Mouse (Mus musculus): ENCODE results near the gene Ints14. TPM values are rescaled to one million over a fixed set of nuclear protein-coding genes. Genes with fewer than 3 reads are reported as not detected.

Gene Ints14
- total and polyA plus RNA-seq, 3 experiments: 30.1 to 58.2 (median 52.9) TPM

DNA sequence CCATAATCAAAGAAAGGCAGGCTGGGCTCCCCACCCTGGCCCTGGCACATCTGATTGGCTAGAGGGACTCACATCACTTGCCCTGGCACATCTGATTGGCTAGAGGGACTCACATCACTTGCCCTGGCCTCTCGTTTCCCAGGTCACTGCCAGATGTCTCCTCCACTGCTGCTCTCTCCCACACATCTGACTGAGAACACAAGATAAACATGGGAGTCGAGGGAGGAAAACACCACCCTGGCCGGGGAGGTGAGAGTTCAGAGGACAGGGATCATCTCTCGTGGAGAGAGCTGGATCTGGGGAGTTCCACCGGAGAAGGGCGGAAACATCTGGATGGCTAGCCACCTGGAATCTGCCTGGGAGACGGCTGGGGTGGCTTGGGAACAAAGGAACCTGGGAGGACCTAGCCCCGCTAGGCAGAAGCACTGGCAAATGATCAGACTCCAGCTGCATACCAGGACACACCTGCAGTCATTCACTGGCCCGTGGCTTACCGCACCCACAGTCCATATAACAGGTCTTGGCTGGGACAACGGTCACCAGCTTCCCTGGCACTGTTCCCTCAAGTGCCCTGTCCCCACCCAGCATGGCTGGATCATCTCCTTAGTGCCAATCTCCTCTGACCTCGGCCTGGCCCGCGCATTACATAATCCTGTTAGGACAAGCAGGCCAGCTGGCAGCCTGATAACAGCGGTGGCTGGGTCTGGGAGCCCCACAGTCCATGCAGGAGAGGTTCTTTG, 26.5 kb upstream of the Ints14 start:
- Histone ChIP-seq H3K79me2 (replicated peaks; ENCODE audit: control insufficient read depth, extremely low read depth, insufficient read depth, poor library complexity, severe bottlenecking) (no peaks in the 10 kb centered on the region), H3K36me3 (replicated peaks in 1 of 2; ENCODE audit: control insufficient read depth in 1 of 2, insufficient read depth in 1 of 2, low read length in 1 of 2) (no peaks in the 10 kb centered on the region), H3K27me3 (replicated peaks) (peaks cover 2% of the 10 kb centered on the region), H3K9me3 (replicated peaks; ENCODE audit: low read length) (no peaks in the 10 kb centered on the region), H3K27ac (ENCODE audit: insufficient read depth, low read depth) (no peak overlapping the region), H3K9ac (ENCODE audit: insufficient read depth, low read depth) (no peak overlapping the region), H3K4me1 (ENCODE audit: control insufficient read depth in 1 of 2, insufficient read depth in 2 of 2) (peaks cover 5 to 14% of the 10 kb centered on the region in 2 experiments; a peak in 3 of 4 replicates), H3K4me3 (replicated peaks in 1 of 3; ENCODE audit: low read depth in 2 of 3, low read length in 2 of 3, poor library complexity in 1 of 3) (no peak overlapping the region), H3K4me2 (ENCODE audit: insufficient read depth, low read depth, poor library complexity, severe bottlenecking) (no peak overlapping the region)
- dilution Hi-C loops (cut with MboI; ENCODE audit: extremely low pct_ligation_motif_present, extremely low pct_unique_long_range_greater_than_20kb, low sequenced_read_pairs): no loop called here
- DNase-seq (ENCODE audit: extremely low read depth): no peak
- TF ChIP-seq EP300 (IDR thresholded peaks at IDR 0.05; ENCODE audit: low read length) (no peak), ELF1 (IDR thresholded peaks at IDR 0.05; ENCODE audit: low read depth, low read length) (no peak), SIN3A (IDR thresholded peaks at IDR 0.05; ENCODE audit: low read length) (no peak)
- in situ Hi-C loops (cut with MboI; ENCODE audit: low pct_ligation_motif_present, low pct_unique_long_range_greater_than_20kb, low sequenced_read_pairs): loop anchor here (25.0 kb wide), 1 partner anchor 622 kb away; no protein-coding TSS in a partner anchor

DNA sequence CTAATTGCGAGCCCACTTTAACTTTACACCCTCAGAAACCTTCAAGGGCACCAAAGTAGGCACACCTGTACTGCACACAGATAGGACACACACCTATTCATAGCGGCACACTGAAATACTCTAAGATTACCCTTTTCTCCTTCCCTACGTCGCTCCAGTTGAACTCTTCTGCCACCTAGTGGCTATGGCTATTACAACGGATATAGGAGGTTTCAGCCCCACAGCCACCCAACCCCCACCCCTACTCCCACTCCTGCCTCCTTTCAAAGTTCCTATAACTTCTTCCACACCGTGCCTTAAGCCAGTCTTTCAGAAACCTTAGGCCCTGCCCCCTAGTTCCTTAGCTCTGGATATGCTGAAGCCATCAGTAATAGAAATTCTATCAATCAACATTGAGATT, 24.2 kb upstream of the Ints14 start:
- Histone ChIP-seq H3K9ac (ENCODE audit: insufficient read depth, low read depth) (no peak overlapping the region), H3K79me2 (replicated peaks; ENCODE audit: control insufficient read depth, extremely low read depth, insufficient read depth, poor library complexity, severe bottlenecking) (no peaks in the 10 kb centered on the region), H3K4me2 (ENCODE audit: insufficient read depth, low read depth, poor library complexity, severe bottlenecking) (peak overlapping the region; percentile 24; the same call in 1 of the 2 replicates), H3K36me3 (replicated peaks in 1 of 2; ENCODE audit: control insufficient read depth in 1 of 2, insufficient read depth in 1 of 2, low read length in 1 of 2) (no peaks in the 10 kb centered on the region), H3K4me3 (replicated peaks in 1 of 3; ENCODE audit: low read depth in 2 of 3, low read length in 2 of 3, poor library complexity in 1 of 3) (no peak overlapping the region), H3K9me3 (replicated peaks; ENCODE audit: low read length) (no peaks in the 10 kb centered on the region), H3K27ac (ENCODE audit: insufficient read depth, low read depth) (no peak overlapping the region), H3K4me1 (ENCODE audit: control insufficient read depth in 1 of 2, insufficient read depth in 2 of 2) (peaks cover 5 to 14% of the 10 kb centered on the region in 2 experiments; a peak in 3 of 4 replicates), H3K27me3 (replicated peaks) (peaks cover 3% of the 10 kb centered on the region)
- dilution Hi-C loops (cut with MboI; ENCODE audit: extremely low pct_ligation_motif_present, extremely low pct_unique_long_range_greater_than_20kb, low sequenced_read_pairs): no loop called here
- in situ Hi-C loops (cut with MboI; ENCODE audit: low pct_ligation_motif_present, low pct_unique_long_range_greater_than_20kb, low sequenced_read_pairs): loop anchor here (25.0 kb wide), 1 partner anchor 624 kb away; no protein-coding TSS in a partner anchor
- TF ChIP-seq IRF4 (IDR thresholded peaks at IDR 0.05; ENCODE audit: low read depth, low read length) (0 out of 2 replicates have a peak, but pooled peaks have one; percentile 46), GABPA (IDR thresholded peaks at IDR 0.05; ENCODE audit: insufficient replicate concordance, low read depth, low read length) (no peak), TBP (conservative IDR thresholded peaks at IDR 0.05; ENCODE audit: low read depth, low read length) (no peak), HCFC1 (IDR thresholded peaks at IDR 0.05; ENCODE audit: low read depth, low read length) (no peak), ZC3H11A (IDR thresholded peaks at IDR 0.05; ENCODE audit: low read depth, low read length) (peak; percentile 29; the same call in 1 of the 2 replicates), CTCF (conservative IDR thresholded peaks at IDR 0.05 in 1 of 2, IDR thresholded peaks at IDR 0.05 in 1 of 2; ENCODE audit: low read depth in 2 of 2, low read length in 2 of 2) (peak; percentile 77 to 88), CHD2 (IDR thresholded peaks at IDR 0.05; ENCODE audit: low read length) (peak; percentile 87), RAD21 (IDR thresholded peaks at IDR 0.05; ENCODE audit: low read depth, low read length) (peak; percentile 83), SMC3 (IDR thresholded peaks at IDR 0.05; ENCODE audit: low read depth, low read length) (peak; percentile 74)
- DNase-seq (ENCODE audit: extremely low read depth): peak; percentile 77

DNA sequence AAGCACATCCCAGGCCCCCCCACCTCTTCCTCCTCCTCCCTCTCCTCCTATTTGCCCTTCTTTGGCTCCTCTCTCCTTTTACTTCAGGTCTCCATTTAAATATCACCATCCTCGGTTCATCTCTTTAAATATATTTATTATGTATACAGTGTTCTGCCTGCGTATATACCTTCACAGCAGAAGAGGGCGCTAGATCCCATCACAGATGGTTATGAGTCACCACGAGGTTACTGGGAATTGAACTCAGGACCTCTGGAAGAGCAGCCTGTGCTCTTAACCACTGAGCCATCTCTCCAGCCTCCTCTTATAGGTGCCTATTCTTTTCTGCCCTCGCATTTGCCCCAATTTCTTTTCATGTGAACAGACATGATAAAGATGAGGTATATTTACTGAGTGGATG, 23.2 kb upstream of the Ints14 start:
- TF ChIP-seq CHD1 (IDR thresholded peaks at IDR 0.05; ENCODE audit: low read depth, low read length): no peak
- no peak for TF ChIP-seq KAT2A (IDR thresholded peaks at IDR 0.05; ENCODE audit: insufficient replicate concordance, low read length)
- TF ChIP-seq MAX (IDR thresholded peaks at IDR 0.05; ENCODE audit: low read length): no peak
- peak; percentile 24; the same call in 1 of the 2 replicates for TF ChIP-seq JUND (conservative IDR thresholded peaks at IDR 0.05; ENCODE audit: low read depth, low read length)
- TF ChIP-seq BHLHE40 (IDR thresholded peaks at IDR 0.05; ENCODE audit: low read depth, low read length): no peak
- TF ChIP-seq CTCF (conservative IDR thresholded peaks at IDR 0.05 in 1 of 2, IDR thresholded peaks at IDR 0.05 in 1 of 2; ENCODE audit: low read depth in 2 of 2, low read length in 2 of 2): peak in 1 of 2 experiments; percentile 32; a peak in 2 of 4 replicates
- no peak for TF ChIP-seq ZKSCAN1 (IDR thresholded peaks at IDR 0.05; ENCODE audit: borderline replicate concordance, low read depth, low read length)
- H3K27me3 ChIP-seq (replicated peaks): peaks cover 3% of the 10 kb centered on the region
- DNase-seq (ENCODE audit: extremely low read depth): no peak
- in situ Hi-C loops (cut with MboI; ENCODE audit: low pct_ligation_motif_present, low pct_unique_long_range_greater_than_20kb, low sequenced_read_pairs): loop anchor here (25.0 kb wide), 1 partner anchor 625 kb away; no protein-coding TSS in a partner anchor
- no peak overlapping the region for H3K27ac ChIP-seq (ENCODE audit: insufficient read depth, low read depth)
- H3K79me2 ChIP-seq (replicated peaks; ENCODE audit: control insufficient read depth, extremely low read depth, insufficient read depth, poor library complexity, severe bottlenecking): no peaks in the 10 kb centered on the region
- dilution Hi-C loops (cut with MboI; ENCODE audit: extremely low pct_ligation_motif_present, extremely low pct_unique_long_range_greater_than_20kb, low sequenced_read_pairs): no loop called here
- H3K4me3 ChIP-seq (replicated peaks in 1 of 3; ENCODE audit: low read depth in 2 of 3, low read length in 2 of 3, poor library complexity in 1 of 3): no peak overlapping the region
- no peak overlapping the region for H3K9ac ChIP-seq (ENCODE audit: insufficient read depth, low read depth)
- H3K4me1 ChIP-seq (ENCODE audit: control insufficient read depth in 1 of 2, insufficient read depth in 2 of 2): peaks cover 5 to 14% of the 10 kb centered on the region in 2 experiments; a peak in 3 of 4 replicates
- H3K4me2 ChIP-seq (ENCODE audit: insufficient read depth, low read depth, poor library complexity, severe bottlenecking): no peak overlapping the region
- H3K9me3 ChIP-seq (replicated peaks; ENCODE audit: low read length): no peaks in the 10 kb centered on the region
- no peaks in the 10 kb centered on the region for H3K36me3 ChIP-seq (replicated peaks in 1 of 2; ENCODE audit: control insufficient read depth in 1 of 2, insufficient read depth in 1 of 2, low read length in 1 of 2)

All from CH12.LX (cell line).